Mouse (Mus musculus) adrenal gland, postnatal 4 days (tissue): Measurements from ENCODE around the gene Slc7a11. TPM values are rescaled to one million over a fixed set of nuclear protein-coding genes. Genes with fewer than 3 reads are reported as not detected.

ENCODE experiments used
- DNase-seq, 2 experiments: peaks; one replicate each; pipeline ENCODE4 v3.0.0; 2021 to 2022; ENCODE audit warnings: low spot score in 2 of 2, mixed read lengths in 2 of 2
- total RNA-seq, 2 experiments: library from RNA; stranded (reverse); gene quantifications; 2 replicates each; pipeline ENCODE4 v1.2.3; 2021

The Slc7a11 gene
- total RNA-seq, 2 experiments from 2014 or later = 0.34 to 0.50 TPM

- DNase-seq = no peak
Measured at GRCm38 (mm10) chr3:50405915-50406314, 37.5 kb downstream of the Slc7a11 start.

DNA sequence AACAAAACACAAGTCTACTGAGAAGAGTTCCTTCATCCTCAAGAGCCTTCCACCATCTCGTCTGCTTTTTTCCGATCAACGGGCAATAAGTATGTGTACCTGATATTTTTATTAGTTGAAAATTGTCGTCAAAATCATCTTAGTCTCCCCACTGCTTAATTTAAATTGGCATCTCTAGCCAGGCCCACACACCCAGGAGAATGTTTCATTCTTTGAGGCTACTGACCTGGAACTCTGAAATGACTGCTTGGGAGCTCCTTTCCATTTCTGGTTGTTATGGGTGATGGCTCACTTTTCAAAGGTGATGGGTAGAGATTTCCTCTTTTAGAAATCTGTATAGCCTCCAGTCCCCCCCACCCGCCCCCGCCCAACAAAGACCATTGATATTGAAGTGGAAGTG, 54.6 kb downstream of the Slc7a11 start:
- DNase-seq = no peak

- no peak for DNase-seq
Measured at GRCm38 (mm10) chr3:50388288-50388687, 55.1 kb downstream of the Slc7a11 start.

GRCm38 (mm10) chr3:50387280-50387679, 56.1 kb downstream of the Slc7a11 start:
- DNase-seq = no peak

DNA sequence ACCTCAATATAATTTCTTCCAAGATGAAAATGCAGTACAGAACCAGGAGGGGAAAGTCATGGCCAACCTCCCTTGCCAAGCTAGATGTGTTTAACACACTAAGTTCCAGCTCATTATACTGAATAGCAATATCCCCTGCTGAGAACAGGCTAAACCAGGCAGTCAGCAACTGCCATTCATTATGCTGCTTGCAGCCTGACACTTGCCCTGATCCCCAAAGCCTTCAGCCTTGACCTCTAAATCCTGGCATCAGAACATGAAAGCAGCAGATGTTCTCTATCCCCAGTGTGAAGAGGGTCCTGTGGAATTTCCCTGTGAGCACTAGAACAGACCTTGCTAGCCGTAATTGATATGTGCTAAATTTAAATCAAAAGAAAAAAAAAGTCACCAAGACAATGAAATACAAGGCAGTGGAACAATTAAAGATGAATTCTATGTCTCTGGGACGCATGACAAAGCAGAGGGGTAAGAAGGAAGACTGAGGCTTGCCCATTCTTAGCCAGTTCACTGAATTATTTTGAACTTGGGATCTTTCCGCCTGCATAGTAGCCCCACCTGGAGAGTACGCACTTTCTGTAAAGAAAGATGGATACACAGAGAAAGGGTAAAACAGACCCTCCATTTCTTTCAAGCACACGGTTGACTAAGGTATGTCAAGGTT, 56.7 kb downstream of the Slc7a11 start:
- no peak for DNase-seq

DNA sequence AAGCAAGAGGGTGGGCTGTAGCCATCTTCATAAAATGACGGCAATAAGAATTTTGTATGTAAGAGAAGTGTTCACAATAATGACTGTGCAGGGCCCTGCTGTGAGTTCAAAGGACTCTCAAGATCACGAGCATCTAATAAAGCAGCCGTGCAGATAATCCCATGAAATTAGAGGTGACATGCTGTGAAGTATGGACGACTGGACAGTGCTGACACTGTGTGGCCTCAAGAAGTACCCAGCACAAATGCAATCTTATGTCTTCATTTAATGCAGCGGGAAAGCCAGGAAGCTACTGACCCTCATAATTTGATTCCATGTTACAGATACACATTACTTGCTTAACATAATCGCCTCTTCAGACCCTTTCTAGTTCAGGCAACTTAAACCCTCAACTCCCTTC, 57.3 kb downstream of the Slc7a11 start:
- DNase-seq = no peak

- no peak for DNase-seq
Measured at GRCm38 (mm10) chr3:50382729-50383128, 60.7 kb downstream of the Slc7a11 start.

- DNase-seq = no peak
Measured at GRCm38 (mm10) chr3:50381861-50382693, 61.3 kb downstream of the Slc7a11 start.

- peak; percentile 44 to 53 for DNase-seq
Measured at GRCm38 (mm10) chr3:50381160-50381860, 62.1 kb downstream of the Slc7a11 start.

GRCm38 (mm10) chr3:50379942-50380341, 63.5 kb downstream of the Slc7a11 start:
- no peak for DNase-seq

DNA sequence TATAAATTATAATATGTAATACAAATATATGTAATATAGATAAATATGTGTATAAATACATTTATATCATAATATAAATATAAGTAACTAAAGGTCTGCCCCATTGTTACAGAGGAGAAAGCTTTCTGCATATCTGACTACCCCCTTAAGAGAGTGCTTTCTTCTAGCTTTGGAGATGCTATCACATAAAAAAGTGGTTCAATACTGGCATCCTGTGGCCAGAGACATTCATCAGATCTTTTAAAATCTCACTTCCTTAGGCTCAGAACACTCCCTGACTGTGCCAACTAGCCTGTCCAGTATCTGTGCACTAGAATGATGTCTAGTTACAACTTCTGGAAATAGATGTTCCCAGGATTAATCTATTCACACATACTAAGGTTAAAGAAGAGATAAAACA, 67.9 kb downstream of the Slc7a11 start:
- no peak for DNase-seq

GRCm38 (mm10) chr3:50369791-50370190, 73.6 kb downstream of the Slc7a11 start:
- DNase-seq = no peak

GRCm38 (mm10) chr3:50367175-50367574, 76.2 kb downstream of the Slc7a11 start:
- DNase-seq = no peak

DNA sequence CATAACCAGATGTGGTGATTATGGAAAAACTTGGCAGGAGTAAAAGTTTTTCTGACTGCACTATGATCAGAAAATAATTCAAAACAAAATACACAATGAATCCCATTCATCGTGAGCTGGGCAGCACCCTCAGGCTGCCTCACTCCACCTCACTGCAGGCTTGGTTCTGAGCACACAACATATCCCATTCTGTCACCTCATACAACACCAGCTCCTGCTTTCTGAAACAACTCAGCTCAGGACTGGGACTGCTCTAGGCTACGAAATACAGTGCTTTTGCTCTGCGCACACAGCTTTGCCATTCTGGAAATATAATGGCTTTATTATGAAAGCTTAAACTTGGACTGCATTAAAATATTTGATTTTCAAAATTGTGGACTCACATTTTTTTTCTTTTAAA, 79.8 kb downstream of the Slc7a11 start:
- no peak for DNase-seq

DNA sequence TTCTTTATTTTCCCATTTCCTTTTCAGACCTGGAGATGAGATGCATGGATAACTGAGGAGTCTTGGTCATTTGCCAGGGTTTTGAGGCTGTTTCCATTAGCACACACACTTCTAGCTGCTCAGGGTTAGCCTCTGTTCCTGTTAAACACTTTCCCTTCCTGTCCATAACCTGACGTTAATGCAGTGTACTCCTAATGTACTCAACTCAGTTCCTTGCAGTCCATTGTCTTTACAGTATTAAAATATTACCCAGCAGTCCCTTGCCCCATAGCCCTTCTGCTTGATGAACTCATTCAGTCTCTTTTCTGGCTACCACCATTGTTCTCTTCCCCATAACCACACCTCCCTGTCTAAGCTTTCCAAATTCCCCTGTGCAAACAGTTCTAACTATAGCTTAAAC, 96.3 kb downstream of the Slc7a11 start:
- DNase-seq = no peak

GRCm38 (mm10) chr3:50344411-50344810, 99.0 kb downstream of the Slc7a11 start:
- no peak for DNase-seq

GRCm38 (mm10) chr3:50324524-50324923, 118.9 kb downstream of the Slc7a11 start:
- no peak for DNase-seq

- no peak for DNase-seq
Measured at GRCm38 (mm10) chr3:50323881-50324280, 119.5 kb downstream of the Slc7a11 start.

GRCm38 (mm10) chr3:50320862-50321261, 122.6 kb downstream of the Slc7a11 start:
- no peak for DNase-seq

DNA sequence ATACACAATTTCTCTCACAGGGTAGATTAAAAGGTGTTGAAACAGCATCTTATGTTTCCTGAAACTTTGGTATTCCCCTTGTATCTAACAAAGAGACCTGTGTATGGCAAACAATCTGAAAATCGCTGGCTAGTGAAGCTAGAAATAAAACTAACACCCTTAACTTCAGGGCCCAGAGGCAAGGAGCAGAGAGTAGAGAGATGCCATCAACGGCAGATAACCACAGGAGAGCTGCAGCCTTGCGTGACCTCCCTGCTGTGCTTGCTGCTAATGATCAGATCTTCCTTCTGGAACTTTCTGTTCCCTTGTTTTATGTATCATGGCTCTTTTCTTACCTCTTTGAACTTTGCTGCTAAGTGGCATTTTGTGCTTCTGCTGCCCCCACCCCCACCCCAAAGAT, 125.3 kb downstream of the Slc7a11 start:
- DNase-seq = no peak

GRCm38 (mm10) chr3:50313816-50314215, 129.6 kb downstream of the Slc7a11 start:
- no peak for DNase-seq
